Mouse (Mus musculus) intestine, embryonic 14.5 days (tissue): Measurements from ENCODE around the gene Il13ra1. TPM values are rescaled to one million over a fixed set of nuclear protein-coding genes. Genes with fewer than 3 reads are reported as not detected.

Experiments
- polyA plus RNA-seq: library from polyadenylated mRNA; unstranded; fragments of >200 nt; fragmentation: Nextera tagmentation; extraction: Ambion mirVana; gene quantifications from 2 replicates; pipeline ENCODE4 v1.2.1, GENCODE M21; 2014

Il13ra1 gene
- polyA plus RNA-seq, 1 experiment from 2014 or later: 25.9 TPM

Other genes with a start within 250 kb of the Il13ra1 start
- 19.0 and 22.3 TPM in 2 replicates for gene Dock11, start 223.3 kb upstream of the Il13ra1 start, polyA plus RNA-seq
- 19.7 and 21.4 TPM in 2 replicates for gene Zcchc12, start 83.8 kb downstream of the Il13ra1 start, polyA plus RNA-seq
- 0.58 and 0.91 TPM in 2 replicates for gene Lonrf3, start 216.2 kb downstream of the Il13ra1 start, polyA plus RNA-seq